Mouse (Mus musculus): ENCODE measurements around the gene Raly.
A peak's percentile ranks its signal among the peaks of the same experiment; 100 is the strongest.

The Raly gene

DNA sequence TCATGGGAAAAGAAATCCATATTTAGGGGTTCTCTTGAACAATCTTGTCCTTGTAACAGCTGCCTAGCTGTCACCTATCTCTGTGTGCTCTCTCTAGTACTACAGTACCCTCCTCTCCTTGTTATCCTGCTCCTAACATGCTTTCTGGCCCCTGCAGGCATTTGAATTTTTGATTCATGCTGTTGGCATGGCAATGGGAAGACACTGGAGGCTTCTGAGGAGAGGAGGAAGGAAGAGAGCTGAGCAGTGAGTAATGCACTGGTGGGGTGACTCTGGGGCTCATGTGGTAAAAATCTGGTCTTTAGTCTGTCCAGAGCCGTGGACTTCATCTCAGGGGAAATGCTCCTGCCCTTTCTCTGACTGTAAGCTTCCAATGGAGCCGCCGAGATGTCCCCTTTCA, 5.6 kb upstream of the Raly start:
- DNase-seq = no peak

DNA sequence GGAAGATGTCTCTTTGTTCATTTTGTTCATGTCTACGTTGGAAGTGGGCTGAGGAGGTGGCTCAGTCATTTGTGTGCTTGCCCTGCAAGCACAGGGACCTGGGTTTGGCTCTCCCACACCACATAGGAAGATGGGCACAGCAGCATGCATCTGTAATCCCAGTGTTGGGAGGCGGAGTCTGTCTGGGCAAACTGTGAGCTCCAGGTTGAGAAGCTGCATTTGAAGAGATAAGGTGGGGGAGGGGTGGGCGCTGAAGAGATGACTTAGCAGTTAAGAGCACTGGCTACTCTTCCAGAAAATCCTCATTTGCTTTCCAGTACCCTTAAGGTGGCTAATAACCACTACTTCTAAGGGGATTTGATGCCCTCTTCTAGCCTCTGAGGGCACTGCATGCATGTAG, 4.7 kb upstream of the Raly start:
- DNase-seq = no peak

DNA sequence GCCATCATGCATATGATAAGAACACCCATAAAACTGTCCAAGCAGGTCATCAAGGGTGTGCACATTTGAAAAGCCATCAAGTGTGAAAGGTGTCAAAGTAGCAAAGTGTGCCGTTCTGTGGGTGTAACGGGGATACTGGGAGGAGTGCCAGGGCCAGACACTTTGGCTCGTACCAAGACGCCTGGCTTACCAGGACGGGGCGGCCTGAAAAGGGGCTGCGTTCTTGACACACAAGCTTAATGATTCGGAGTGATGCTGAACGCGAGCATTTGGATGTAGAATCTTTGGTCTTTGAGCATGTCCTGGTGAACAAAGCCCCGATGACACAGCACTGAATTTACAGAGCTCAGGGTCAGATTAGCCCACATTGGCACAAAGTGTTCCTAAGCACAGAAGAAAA, 4.1 kb upstream of the Raly start:
- no peak for DNase-seq

DNA sequence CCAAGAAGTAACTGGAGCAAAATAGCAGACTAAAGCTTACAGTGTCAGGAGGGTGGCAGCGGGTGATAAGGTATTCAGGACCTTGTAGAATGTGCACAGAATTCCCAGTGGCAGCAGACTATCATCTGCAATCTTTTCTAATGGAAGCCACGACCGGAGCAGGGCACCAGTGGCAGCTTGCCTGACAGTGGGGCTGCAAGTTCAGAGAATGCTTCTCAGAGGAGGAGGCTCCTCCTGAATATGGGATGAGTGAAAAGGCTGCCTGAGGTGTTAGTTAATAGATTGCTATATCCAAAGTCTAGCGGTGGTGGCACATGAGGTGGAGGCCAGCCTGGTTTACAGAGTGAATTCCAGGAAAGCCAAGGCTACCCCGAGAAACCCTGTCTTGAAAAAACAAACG, 1.5 kb upstream of the Raly start:
- no peak for DNase-seq

GRCm38 (mm10) chr2:154789977-154790655, 780 bp upstream of the Raly start:
- peak; percentile 38 for DNase-seq

DNA sequence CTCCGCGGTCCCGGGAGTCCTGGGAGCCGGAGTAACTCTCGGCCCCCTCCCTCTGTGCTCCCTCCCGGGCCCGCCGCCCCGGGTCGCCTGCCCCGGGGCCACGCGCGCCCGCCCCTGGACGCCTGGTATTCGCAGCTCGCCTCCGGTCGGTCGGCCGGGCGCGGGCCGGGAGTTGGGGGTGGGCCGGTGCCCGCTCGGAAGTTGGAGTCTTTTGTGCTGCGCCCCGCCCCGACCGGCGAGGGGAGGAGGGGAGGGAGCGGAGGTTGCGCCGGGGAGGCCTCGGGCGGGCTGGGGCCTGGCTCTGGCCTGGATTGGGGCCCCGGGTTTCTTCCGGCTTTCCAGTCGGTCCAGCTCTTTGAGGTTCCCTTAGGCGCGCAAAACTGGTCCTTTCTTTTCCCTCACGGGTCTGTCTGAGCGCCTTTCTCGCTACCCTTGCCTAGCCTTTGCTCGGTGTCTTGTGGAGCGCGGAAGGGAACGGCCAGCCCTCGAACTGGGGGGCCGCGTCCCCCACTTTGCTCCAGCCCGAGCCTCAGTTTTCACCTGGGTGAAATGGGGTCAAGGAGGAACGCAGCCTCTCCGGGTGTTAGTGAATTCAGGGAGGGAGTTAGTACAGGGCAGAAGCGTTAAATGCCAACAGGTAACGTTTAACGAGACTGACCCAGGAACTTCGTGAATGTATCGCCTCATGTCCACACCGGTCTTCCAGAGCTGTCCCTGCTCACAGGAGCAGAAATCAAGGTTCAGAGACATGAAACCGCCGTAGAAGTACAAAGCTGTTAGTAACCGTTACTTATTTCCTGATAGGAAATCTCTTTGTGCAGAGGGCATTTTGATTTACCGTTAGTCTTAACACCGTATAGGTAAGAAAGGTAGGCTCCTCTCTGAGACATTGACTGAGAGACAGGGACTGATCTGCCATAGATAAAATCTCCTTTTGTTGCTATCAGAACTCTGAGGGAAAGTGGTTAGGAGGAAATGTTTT, 1.1 kb downstream of the Raly start:
- DNase-seq = peak; percentile 68

DNA sequence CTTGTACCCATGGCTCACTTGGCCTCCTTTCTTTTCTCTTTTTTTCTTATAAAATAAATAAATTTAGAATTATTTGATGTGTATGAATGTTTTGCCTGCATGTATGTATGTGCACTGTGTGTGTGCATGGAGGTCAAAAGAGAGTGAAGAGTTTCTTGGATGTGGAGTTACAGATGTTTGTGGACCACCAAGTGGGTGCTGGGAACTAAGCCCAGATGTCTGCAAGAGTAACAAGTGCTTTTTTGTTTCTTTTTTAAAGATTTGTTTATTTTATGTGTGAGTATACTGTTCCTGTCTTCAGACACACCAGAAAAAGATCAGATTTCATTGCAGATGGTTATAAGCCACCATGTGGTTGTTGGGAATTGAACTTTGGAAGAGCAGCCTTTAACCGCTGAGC, 12.5 kb downstream of the Raly start:
- no peak for DNase-seq

- no peak for DNase-seq
Measured at GRCm38 (mm10) chr2:154803845-154804244, 12.9 kb downstream of the Raly start.

DNA sequence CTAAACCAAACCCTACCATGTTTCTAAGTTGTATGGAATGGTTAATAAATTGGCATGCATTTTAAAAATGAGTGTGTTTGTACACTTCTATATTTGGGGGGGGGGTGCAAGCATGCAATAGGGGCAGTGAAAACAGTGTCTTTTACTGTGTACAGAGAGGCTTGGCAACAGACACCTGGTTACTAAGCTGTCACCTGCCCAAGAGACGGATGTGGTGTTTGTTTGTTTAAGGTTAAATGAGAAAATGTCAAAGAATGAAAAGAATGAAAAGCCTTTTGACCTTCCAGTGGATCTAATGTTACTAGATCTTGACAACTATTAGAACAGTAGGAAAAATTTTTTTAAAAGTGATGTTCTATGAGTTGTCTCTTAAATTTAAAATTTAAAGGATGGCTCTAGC, 16.8 kb downstream of the Raly start:
- DNase-seq = no peak

DNA sequence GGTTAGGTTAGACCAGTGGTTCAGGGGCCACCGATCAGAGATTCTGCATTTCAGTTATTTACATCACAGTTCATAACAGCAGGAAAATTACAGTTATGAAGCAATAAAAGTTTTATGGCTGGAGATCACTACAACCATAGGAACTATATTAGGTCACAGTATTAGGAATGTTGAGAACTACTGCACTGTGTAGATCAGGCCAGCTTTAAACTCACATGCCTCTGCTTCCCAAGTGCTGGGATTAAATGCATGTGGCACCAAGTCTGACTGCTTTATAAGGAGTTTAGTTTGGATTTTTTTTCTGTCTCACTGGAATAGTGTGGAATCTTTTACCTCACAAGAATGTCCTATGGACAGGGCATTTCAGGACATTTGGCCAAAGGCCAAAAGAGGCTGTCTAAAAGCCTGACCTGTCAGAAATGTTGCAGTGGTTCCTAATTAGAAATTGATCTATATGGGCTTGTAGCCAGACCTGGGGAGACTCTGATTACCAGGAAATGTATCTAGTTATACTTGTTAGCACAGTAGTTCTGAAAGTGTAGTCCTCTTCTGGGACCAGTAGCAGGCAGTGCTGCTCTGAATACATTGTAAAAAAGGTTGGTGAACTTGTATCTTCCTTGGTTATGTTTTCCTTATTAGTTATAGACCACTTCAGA, 18.3 kb downstream of the Raly start:
- DNase-seq = no peak

- no peak for DNase-seq
Measured at GRCm38 (mm10) chr2:154810821-154811220, 19.9 kb downstream of the Raly start.

- no peak for DNase-seq
Measured at GRCm38 (mm10) chr2:154813426-154813825, 22.5 kb downstream of the Raly start.

DNA sequence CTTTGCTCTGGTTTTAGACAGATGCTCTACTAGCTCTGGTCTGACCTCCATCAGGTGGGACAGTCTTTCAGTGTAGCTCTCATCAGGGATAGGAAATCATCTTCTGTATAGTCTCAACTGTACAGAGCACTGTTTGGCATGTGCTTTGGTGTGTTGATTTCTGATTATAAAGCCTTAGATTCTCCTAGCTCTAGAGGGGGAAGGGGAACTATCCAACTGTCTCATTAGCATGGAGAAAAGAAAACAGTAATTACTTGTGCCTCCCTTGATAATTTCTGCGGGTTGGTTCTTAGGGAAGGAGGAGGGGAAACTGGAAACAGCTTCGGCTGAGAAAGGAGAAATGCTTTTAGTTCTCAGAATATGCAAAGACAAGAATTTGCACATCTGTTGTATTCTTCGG, 26.2 kb downstream of the Raly start:
- no peak for DNase-seq

GRCm38 (mm10) chr2:154817788-154818187, 26.9 kb downstream of the Raly start:
- peak; percentile 35 for DNase-seq

GRCm38 (mm10) chr2:154818599-154818998, 27.7 kb downstream of the Raly start:
- DNase-seq = no peak

DNA sequence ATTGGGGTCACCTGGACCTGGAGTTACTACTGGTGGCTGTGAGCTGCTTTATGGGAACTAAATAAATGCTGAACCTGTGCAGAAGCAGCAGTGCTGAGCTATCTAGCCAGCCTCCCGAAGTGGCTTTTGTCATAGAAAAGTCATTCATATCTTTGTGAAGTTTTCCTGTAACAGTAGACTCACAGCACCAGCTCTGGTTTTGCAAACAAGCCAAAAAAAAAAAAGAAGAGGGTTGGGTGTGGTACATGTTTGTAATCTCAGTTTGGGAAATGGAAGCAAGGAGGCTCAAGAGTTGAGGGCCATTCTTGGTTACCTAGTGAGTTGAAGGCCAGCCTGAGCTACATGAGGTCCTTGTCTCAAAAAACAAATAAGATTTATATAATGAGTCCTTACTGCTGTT, 29.4 kb downstream of the Raly start:
- DNase-seq = no peak

GRCm38 (mm10) chr2:154826054-154826538, 35.2 kb downstream of the Raly start:
- DNase-seq = no peak

- no peak for DNase-seq
Measured at GRCm38 (mm10) chr2:154827521-154827920, 36.6 kb downstream of the Raly start.

DNA sequence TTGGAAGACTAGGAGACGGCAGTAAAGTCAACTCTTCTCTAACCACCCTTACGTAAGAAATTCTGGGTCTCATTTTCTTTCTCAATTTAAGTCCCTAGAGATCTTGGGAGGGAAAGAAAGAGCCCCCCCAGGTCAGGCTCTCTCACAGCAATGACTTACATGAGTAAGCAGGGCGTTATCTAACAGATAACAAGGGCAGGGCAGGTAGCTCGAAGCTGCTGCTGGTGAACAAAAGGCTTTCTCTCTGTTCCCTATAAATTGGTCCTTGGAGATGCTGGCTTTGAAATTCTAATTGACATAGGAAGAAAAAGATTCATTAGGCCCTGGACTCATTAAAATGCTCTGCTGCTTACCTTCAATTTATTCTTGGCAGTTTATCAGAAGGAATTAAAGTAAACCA, 41.6 kb downstream of the Raly start:
- no peak for DNase-seq

GRCm38 (mm10) chr2:154834149-154834865, 43.4 kb downstream of the Raly start:
- peak; percentile 48 for DNase-seq

GRCm38 (mm10) chr2:154836537-154836936, 45.6 kb downstream of the Raly start:
- DNase-seq = no peak

DNA sequence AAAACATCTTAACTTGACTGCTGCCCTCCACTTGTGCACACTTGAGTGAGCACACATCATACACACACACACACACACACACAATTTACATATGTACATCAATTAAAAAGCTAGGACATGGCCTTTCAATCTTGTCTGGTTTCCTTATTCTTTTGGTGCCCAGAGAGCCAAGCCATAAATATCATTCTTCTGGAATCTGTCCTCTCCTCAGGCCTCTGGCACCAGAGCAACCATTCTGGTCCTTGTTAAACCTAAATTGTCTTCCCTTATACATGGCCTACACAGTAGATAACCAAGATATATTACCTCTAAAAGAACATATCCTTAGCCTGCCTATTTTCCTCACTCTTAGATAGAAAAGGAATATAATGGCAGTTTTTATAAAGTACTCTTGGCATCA, 57.2 kb downstream of the Raly start:
- DNase-seq = no peak

DNA sequence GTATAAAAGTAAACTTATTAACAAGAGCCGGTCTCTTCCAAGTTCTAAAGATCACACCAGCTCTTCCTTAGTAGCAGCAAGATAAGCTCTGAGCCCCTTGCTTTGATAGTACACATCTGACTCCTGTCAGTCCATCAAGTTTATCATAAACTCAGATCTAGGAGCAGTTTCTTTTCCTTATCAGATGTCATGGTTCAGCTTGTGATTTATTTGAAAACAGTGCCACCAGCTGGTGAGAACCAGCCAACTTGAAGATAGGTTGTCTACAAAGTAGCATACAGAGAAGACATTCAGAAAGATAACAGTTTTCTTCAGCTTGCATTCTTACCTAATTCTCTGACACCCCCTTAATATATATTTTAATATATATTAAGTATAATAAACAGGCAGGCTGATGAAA, 64.5 kb downstream of the Raly start:
- DNase-seq = peak; percentile 60
